Mouse (Mus musculus) myocyte (in vitro differentiated cells): ENCODE results near the gene Krt79.

ENCODE experiments used
- CEBPB ChIP-seq: IDR thresholded peaks from 2 replicates; pipeline ENCODE4 v1.6.1; 2011; ENCODE audit warnings: mild to moderate bottlenecking, moderate library complexity; ENCODE audit not compliant: poor library complexity, insufficient read depth, severe bottlenecking
- E2F4 ChIP-seq: IDR thresholded peaks from one replicate; pipeline ENCODE4 v1.6.1; 2011; ENCODE audit warnings: mild to moderate bottlenecking, control low read depth, moderate library complexity; ENCODE audit not compliant: insufficient read depth
- MYOG ChIP-seq, 3 experiments: IDR thresholded peaks; one replicate each; pipeline ENCODE4 v1.6.1; 2011; ENCODE audit warnings: control low read depth in 2 of 3, low read depth in 2 of 3, mild to moderate bottlenecking in 2 of 3; ENCODE audit not compliant: insufficient read length in 2 of 3, control insufficient read depth in 1 of 3, insufficient read depth in 1 of 3
- POLR2A ChIP-seq: IDR thresholded peaks from one replicate; pipeline ENCODE4 v1.6.1; 2011; ENCODE audit warnings: low read depth, mild to moderate bottlenecking, control low read depth, moderate library complexity; ENCODE audit not compliant: insufficient read length
- POLR2AphosphoS2 ChIP-seq: IDR thresholded peaks from one replicate; pipeline ENCODE4 v1.6.1; 2011; ENCODE audit warnings: low read depth, control low read depth; ENCODE audit not compliant: insufficient read length
- TCF12 ChIP-seq: IDR thresholded peaks from one replicate; pipeline ENCODE4 v1.6.1; 2011; ENCODE audit warnings: mild to moderate bottlenecking, control low read depth; ENCODE audit not compliant: poor library complexity, insufficient read depth, severe bottlenecking

- TF ChIP-seq E2F4 (no peak), POLR2AphosphoS2 (no peak), TCF12 (no peak), POLR2A (no peak), CEBPB (no peak), MYOG (IDR thresholded peaks at IDR 0.05; ENCODE audit: control insufficient read depth in 1 of 3, insufficient read depth in 1 of 3, insufficient read length in 2 of 3, low read depth in 2 of 3) (no peak)
Observed at GRCm38 (mm10) chr15:101924635-101925034, 15.5 kb downstream of the Krt79 start, which contains the start of gene Krt4.
